Comparison of ENCODE assay signal across 25 mouse cellular contexts in the genomic region with DNA sequence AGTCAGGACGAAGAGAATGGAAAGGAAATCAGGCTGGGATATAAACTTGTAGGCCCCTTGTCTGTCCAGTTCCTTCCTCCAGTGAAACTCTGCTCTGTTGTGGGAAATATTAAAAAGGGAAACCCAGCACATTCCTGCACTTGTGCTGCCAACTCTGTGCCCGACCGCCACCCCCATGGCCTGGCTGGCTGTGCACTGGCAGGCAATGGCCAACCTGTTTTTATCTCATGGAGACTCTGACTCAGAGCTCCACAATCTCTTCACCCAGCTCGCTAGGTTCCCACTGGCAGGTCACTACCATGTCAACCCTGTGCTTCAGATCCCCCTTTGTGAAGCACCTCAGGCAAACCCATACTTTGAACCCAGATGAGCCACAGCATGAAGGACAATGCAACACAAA. TPM values are rescaled to one million over a fixed set of nuclear protein-coding genes. Genes with fewer than 3 reads are reported as not detected.
A peak's percentile ranks its signal among the peaks of the same experiment; 100 is the strongest.
DNase-seq lines count a peak whose midpoint lies in the region; ATAC-seq and TF ChIP-seq lines count a peak whose summit lies in the region.
"Had no signal": no experiment of that assay in that cellular context is flagged by ENCODE, and none has a peak within 500 bp of the region (broad histone marks: within the 10 kb centered on the region; RNA-seq: fewer than 3 reads in every experiment).

No protein-coding gene starts in this region.

- no peak overlapping the region for H3K4me2 ChIP-seq in heart, postnatal 0 days (ENCODE audit: low read depth, low read length)

- intact Hi-C loops in heart, postnatal 36 days (cut with DNase I): no loop called here

- H3K9ac ChIP-seq in heart, postnatal 0 days (replicated peaks; ENCODE audit: low read depth, low read length): no peak overlapping the region

- no peak for ATAC-seq in heart, postnatal 0 days (ENCODE audit: insufficient read depth, low read depth)
- ATAC-seq: activated CD4-positive, CD25-positive, alpha-beta regulatory T cell, adult 4 months; CD4-positive, CD25-positive, alpha-beta regulatory T cell, adult 4 months; Patski had no signal

- H3K4me3 ChIP-seq in heart, embryonic 10.5 days: no peak overlapping the region
- H3K4me3 ChIP-seq in heart, postnatal 0 days (ENCODE audit: low read depth, low read length): no peak overlapping the region

- no peak for TF ChIP-seq EP300 in heart, postnatal 0 days (IDR thresholded peaks at IDR 0.05; ENCODE audit: low read depth)

- no peak for TF ChIP-seq CTCF in heart, postnatal 0 days (IDR thresholded peaks at IDR 0.05; ENCODE audit: low read depth)

- H3K9me3 ChIP-seq in heart, embryonic 10.5 days: 0 out of 2 replicates have a peak, but pooled peaks cover 3% of the 10 kb centered on the region
- no peaks in the 10 kb centered on the region for H3K9me3 ChIP-seq in heart, postnatal 0 days (replicated peaks; ENCODE audit: control insufficient read depth, low read length)
- H3K9me3 ChIP-seq: G1E had no signal

- H3K27me3 ChIP-seq in heart, embryonic 10.5 days (ENCODE audit: insufficient read depth, poor library complexity, severe bottlenecking): no peaks in the 10 kb centered on the region
- H3K27me3 ChIP-seq in heart, postnatal 0 days (ENCODE audit: control insufficient read depth, insufficient read depth, low read length): no peaks in the 10 kb centered on the region
- H3K27me3 ChIP-seq: CH12.LX, Patski had no signal

- H3K27ac ChIP-seq in heart, embryonic 10.5 days: no peak overlapping the region
- peak overlapping the region; percentile 22; the same call in 1 of the 2 replicates for H3K27ac ChIP-seq in heart, postnatal 0 days (ENCODE audit: low read depth)

- H3K36me3 ChIP-seq in heart, embryonic 10.5 days: no peaks in the 10 kb centered on the region
- H3K36me3 ChIP-seq in heart, postnatal 0 days (replicated peaks; ENCODE audit: control insufficient read depth, insufficient read depth, low read length): no peaks in the 10 kb centered on the region
- H3K36me3 ChIP-seq: G1E had no signal

- H3K4me1 ChIP-seq in heart, embryonic 10.5 days: peaks cover 3% of the 10 kb centered on the region; the same call in 1 of the 2 replicates
- no peaks in the 10 kb centered on the region for H3K4me1 ChIP-seq in heart, postnatal 0 days (ENCODE audit: control insufficient read depth, insufficient read depth)

- peak; percentile 86 for DNase-seq in heart, adult 11 months
- no peak for DNase-seq in heart, embryonic 10.5 days (ENCODE audit: low spot score)
- DNase-seq in heart, postnatal 0 days (ENCODE audit: low spot score): no peak
- no peak for DNase-seq in heart, postnatal 36 days
- DNase-seq in Muller cell, postnatal 12 days (ENCODE audit: inconsistent ontology term): peak; percentile 45
- DNase-seq in fibroblast of lung, adult 2 months (ENCODE audit: low read depth): peak; percentile 53
- no peak for DNase-seq in spleen, postnatal 4 days (ENCODE audit: low spot score in 2 of 2)
- DNase-seq in left cerebral cortex, adult 9 months (ENCODE audit: low spot score in 2 of 2): no peak
- DNase-seq: adrenal gland, adult 2 months; adrenal gland, adult 8-10 months; adrenal gland, postnatal 10 days; adrenal gland, postnatal 14 days; adrenal gland, postnatal 25 days; adrenal gland, postnatal 36 days; B cell, adult 2 months; cerebellum, adult 11 months; cerebellum, adult 11-12 months; cerebellum, adult 18-20 months had no signal

- WGBS in heart, embryonic 10.5 days: 75% methylated on average over 4 of the region's 4 CpGs
- 55% methylated on average over 4 of the region's 4 CpGs for WGBS in heart, postnatal 0 days

RNA-seq across cellular contexts. Expression of a gene that starts 19.2 kb away (rescaled TPM):
- 4.4 and 9.3 TPM in 2 replicates for polyA plus RNA-seq in heart, embryonic 10.5 days (2016; fragmentation: Nextera tagmentation; extraction: Ambion mirVana)
- 12.8 and 15.0 TPM in 2 replicates for total RNA-seq in heart, postnatal 0 days (2014; rRNA removed; ENCODE audit: low replicate concordance)
- polyA plus RNA-seq in heart, postnatal 0 days (2015; fragmentation: Nextera tagmentation; extraction: Ambion mirVana): 5.3 and 5.6 TPM in 2 replicates
- total RNA-seq in heart, postnatal 36 days (2021): 1 to 10 TPM; 5.9 to 6.8 TPM
- total RNA-seq: MEL had no signal
- polyA plus RNA-seq: activated CD4-positive, CD25-positive, alpha-beta regulatory T cell, adult 4 months; C2C12; CD4-positive, CD25-positive, alpha-beta regulatory T cell, adult 4 months; G1E; Patski had no signal

Comparison
In these comparisons a context has a peak if more than half of its experiments do, and no peak if none do; other contexts are left out.
1. DNase-seq: peak in heart, adult 11 months (single experiment), Muller cell, postnatal 12 days (single experiment) and fibroblast of lung, adult 2 months (single experiment); none in heart, embryonic 10.5 days (single experiment), heart, postnatal 0 days (single experiment), heart, postnatal 36 days (0 of 2), spleen, postnatal 4 days (0 of 2) and left cerebral cortex, adult 9 months (0 of 2).